Mouse (Mus musculus) C2C12 (cell line): ENCODE results near the gene Cyp1a1.

Source experiments
- CTCF ChIP-seq: IDR thresholded peaks from one replicate; pipeline ENCODE4 v1.5.1; 2011; ENCODE audit not compliant: control insufficient read depth, insufficient read depth, insufficient read length
- FOSL1 ChIP-seq: IDR thresholded peaks from one replicate; pipeline ENCODE4 v1.8.0; 2011; ENCODE audit warnings: mild to moderate bottlenecking, low read length; ENCODE audit not compliant: poor library complexity, insufficient read depth, severe bottlenecking
- USF1 ChIP-seq: IDR thresholded peaks from one replicate; pipeline ENCODE4 v1.6.1; 2011; ENCODE audit warnings: low read depth, mild to moderate bottlenecking, control low read depth, moderate library complexity

GRCm38 (mm10) chr9:57640384-57640783, 47.3 kb upstream of the Cyp1a1 start:
- TF ChIP-seq CTCF, result no peak
- no peak for TF ChIP-seq USF1
- no peak for TF ChIP-seq FOSL1
